Mouse (Mus musculus) brain, adult 10 weeks (tissue): ENCODE measurements around the gene Yod1. TPM values are rescaled to one million over a fixed set of nuclear protein-coding genes. Genes with fewer than 3 reads are reported as not detected.

Experiments used
- polyA plus RNA-seq: library from polyadenylated mRNA; stranded (reverse); fragments of 350-450 nt; fragmentation: Illumina TruSeq; extraction: RNeasy Lipid Tissue Mini Kit (QIAGEN cat#74804); gene quantifications from one replicate; pipeline ENCODE4 v1.2.3, GENCODE M21; 2015; ENCODE audit warnings: low read depth, low replicate concordance

Gene Yod1
- 8.1 TPM for polyA plus RNA-seq

GRCm38 (mm10) chr1:130717291-130717871 lies at the start of gene Yod1:
Gene Yod1, plus strand, starts transcription at chr1:130717327.

DNA sequence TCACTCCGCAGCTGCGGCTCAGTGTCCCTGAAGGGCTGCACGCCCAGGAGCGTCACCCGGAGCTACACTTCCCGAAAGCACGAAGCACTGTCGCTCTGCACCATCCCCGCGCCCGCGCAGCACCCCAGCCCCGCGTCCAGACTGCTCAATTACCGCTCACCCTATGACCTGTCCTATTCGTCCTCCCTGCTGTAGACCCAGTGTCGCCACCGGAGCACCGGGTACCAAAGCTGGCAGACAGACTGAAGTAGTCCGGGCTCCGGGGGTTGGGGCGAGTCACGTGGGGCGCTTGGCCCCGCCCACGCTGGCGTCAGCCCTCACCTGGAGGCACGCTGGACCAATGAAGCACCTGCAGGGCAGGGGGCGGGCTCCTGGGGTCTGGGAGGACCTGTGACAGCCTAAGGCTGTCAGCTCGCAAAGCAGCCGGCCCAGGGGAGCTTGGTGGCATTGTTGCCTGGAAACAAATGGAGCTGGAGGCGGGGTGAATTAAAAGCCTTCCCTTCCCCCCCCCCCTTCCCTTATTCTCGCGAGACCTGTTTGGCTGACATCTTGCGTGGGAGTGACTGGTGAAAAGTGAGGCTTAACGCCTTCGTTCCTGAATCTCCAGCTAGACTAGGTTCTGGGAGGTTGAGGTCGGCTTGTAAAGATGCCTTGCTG lies 1.4 kb upstream of the Yod1 start, which contains the start of gene Gm29427:
Gene Gm29427 (minus strand): TSS at position 239 of the 657 bp plus-strand sequence.

DNA sequence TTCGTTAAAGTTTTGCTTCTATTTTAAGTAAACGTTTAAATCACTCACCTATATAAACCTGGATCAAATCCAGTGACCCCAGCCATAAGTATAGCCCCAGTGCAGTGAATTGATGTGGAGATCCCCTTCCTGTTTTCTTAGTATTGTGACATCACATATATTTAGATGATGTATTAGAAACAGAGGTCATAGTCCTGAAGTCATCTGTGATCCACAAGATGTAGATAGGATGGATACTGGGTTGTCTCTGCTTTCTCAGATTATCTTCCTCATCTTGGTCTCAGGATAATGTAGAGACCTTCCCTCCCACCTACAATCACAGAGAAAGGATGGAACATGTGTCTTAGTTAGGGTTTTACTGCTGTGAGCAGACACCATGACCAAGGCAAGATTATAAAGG lies 12.0 kb downstream of the Yod1 start, which contains the start of gene Pfkfb2:
Gene Pfkfb2 (minus strand): TSS at position 101 of the 400 bp plus-strand sequence.

DNA sequence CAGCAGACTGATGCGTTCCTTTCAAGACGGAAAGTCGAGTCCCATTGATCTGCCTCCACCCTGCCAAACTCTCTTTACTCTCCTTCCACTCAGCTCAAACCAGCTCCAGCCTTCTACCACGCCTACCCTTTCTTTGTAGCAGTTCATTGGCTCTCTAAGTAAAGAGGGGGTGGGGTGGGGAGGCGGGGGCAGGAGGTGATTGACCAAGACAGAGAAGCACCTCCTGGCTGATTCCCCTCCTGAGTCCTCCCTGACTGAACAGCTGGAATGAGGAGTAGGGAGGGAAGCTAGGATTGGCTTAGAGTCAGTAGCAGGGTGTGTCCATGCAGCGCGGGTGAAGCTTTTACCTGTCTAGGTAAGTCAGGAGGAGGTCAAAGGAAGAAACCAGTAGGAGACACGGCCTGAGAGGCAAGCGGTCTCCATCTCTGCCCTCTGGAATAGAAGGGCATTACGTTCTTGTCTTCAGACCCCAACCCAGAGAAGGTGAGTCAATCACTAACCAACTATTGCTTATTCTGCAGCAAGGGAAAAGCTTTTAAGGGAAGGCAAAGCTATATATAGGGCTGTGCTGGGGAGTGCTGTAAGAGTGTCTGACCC lies 14.7 kb downstream of the Yod1 start, which contains the start of gene AA986860:
Gene AA986860 (plus strand): TSS at position 236 of the 597 bp plus-strand sequence.

Other genes starting within 250 kb of the Yod1 start
- gene Zp3r, start 87.7 kb upstream of the Yod1 start, polyA plus RNA-seq = not detected
- 0.30 TPM for gene C4bp, start 55.7 kb upstream of the Yod1 start, polyA plus RNA-seq
- not detected for gene Gm29427, start 1.5 kb upstream of the Yod1 start, polyA plus RNA-seq
- 29.6 TPM for gene Pfkfb2, start 11.9 kb downstream of the Yod1 start, polyA plus RNA-seq
- gene AA986860, start 14.6 kb downstream of the Yod1 start, polyA plus RNA-seq = 1.8 TPM
- gene Fcamr, start 83.6 kb downstream of the Yod1 start, polyA plus RNA-seq = not detected
- gene Pigr, start 109.4 kb downstream of the Yod1 start, polyA plus RNA-seq = 0.15 TPM
- gene Fcmr, start 148.3 kb downstream of the Yod1 start, polyA plus RNA-seq = not detected
- not detected for gene Il24, start 170.1 kb downstream of the Yod1 start, polyA plus RNA-seq
- gene Il20, start 194.1 kb downstream of the Yod1 start, polyA plus RNA-seq = not detected
- not detected for gene Il19, start 222.8 kb downstream of the Yod1 start, polyA plus RNA-seq